Mouse (Mus musculus) embryonic facial prominence, embryonic 15.5 days (tissue): ENCODE measurements around the gene Glod4. TPM values are rescaled to one million over a fixed set of nuclear protein-coding genes. Genes with fewer than 3 reads are reported as not detected.
"Not testable (repeated sequence)": the region's sequence is repeated elsewhere in the genome, so short reads cannot be mapped to it uniquely, and the experiment has no call there.

ENCODE experiments used
- ATAC-seq: fragments of 200-750 bp; cut with Nextera tagmentation; 2 replicates; pipeline ENCODE4 v1.8.0; 2017; ENCODE audit warnings: low read depth, moderate TSS enrichment; ENCODE audit not compliant: insufficient number of reproducible peaks, low FRiP score, low TSS enrichment
- H3K27ac ChIP-seq: fragments of 300-500 bp; sonication (generic); replicated peaks from 2 replicates; pipeline ENCODE4 v1.5.1; 2015; ENCODE audit warnings: mild to moderate bottlenecking, inconsistent platforms
- H3K27me3 ChIP-seq: fragments of 300-500 bp; sonication (generic); 2 replicates; pipeline ENCODE4 v1.6.1; 2015; ENCODE audit warnings: inconsistent platforms
- H3K36me3 ChIP-seq: fragments of 300-500 bp; sonication (generic); 2 replicates; pipeline ENCODE4 v1.6.1; 2015; ENCODE audit warnings: mild to moderate bottlenecking, inconsistent platforms
- H3K4me1 ChIP-seq: fragments of 300-500 bp; sonication (generic); 2 replicates; pipeline ENCODE4 v1.6.1; 2015; ENCODE audit warnings: inconsistent platforms
- H3K4me2 ChIP-seq: fragments of 300-500 bp; sonication (generic); replicated peaks from 2 replicates; pipeline ENCODE4 v1.6.1; 2015; ENCODE audit warnings: mild to moderate bottlenecking, inconsistent platforms
- H3K4me3 ChIP-seq: fragments of 300-500 bp; sonication (generic); replicated peaks from 2 replicates; pipeline ENCODE4 v1.5.1; 2015; ENCODE audit warnings: mild to moderate bottlenecking, inconsistent platforms
- H3K9ac ChIP-seq: fragments of 300-500 bp; sonication (generic); 2 replicates; pipeline ENCODE4 v1.6.1; 2015; ENCODE audit warnings: inconsistent platforms
- H3K9me3 ChIP-seq: fragments of 300-500 bp; sonication (generic); replicated peaks from 2 replicates; pipeline ENCODE4 v1.6.1; 2016; ENCODE audit warnings: inconsistent platforms
- WGBS: fragments of 180-500 bp; shearing (Covaris S2); methylation state at CpG from one replicate; pipeline ENCODE4 v1.1.7; 2015; 5-methylcytosine and 5-hydroxymethylcytosine counted together
- polyA plus RNA-seq: library from polyadenylated mRNA; unstranded; fragments of >200 nt; fragmentation: Nextera tagmentation; extraction: Ambion mirVana; gene quantifications from 2 replicates; pipeline ENCODE4 v1.2.1, GENCODE M21; 2015

The Glod4 gene
- polyA plus RNA-seq, 1 experiment from 2014 or later: 126 TPM

- no peak for ATAC-seq
- no peak overlapping the region for H3K9ac ChIP-seq
- no peak overlapping the region for H3K27ac ChIP-seq
- no peak overlapping the region for H3K4me3 ChIP-seq
- H3K4me2 ChIP-seq: no peak overlapping the region
- H3K9me3 ChIP-seq: no peaks in the 10 kb centered on the region
- H3K27me3 ChIP-seq: no peaks in the 10 kb centered on the region
- peaks cover 47% of the 10 kb centered on the region for H3K36me3 ChIP-seq
- 96% methylated on average over 5 of the region's 5 CpGs for WGBS
- H3K4me1 ChIP-seq: no peaks in the 10 kb centered on the region
Observed at GRCm38 (mm10) chr11:76224631-76225030, 18.9 kb downstream of the Glod4 start.

GRCm38 (mm10) chr11:76217390-76217800, 26.1 kb downstream of the Glod4 start, which contains the start of the genes Dbil5 and Gemin4:
Gene Dbil5, plus strand, starts transcription at chr11:76217608.
Gene Gemin4, minus strand, starts transcription at chr11:76217664.
- Histone ChIP-seq H3K9me3 (no peaks in the 10 kb centered on the region), H3K36me3 (peaks cover 33% of the 10 kb centered on the region), H3K9ac (peak within 1 kb of the TSS; percentile 91), H3K4me2 (peak within 1 kb of the TSS; percentile 66), H3K4me1 (peaks cover 15% of the 10 kb centered on the region), H3K4me3 (peak within 1 kb of the TSS; percentile 88), H3K27me3 (no peaks in the 10 kb centered on the region), H3K27ac (peak within 1 kb of the TSS; percentile 97)
- 0% methylated on average over 35 of the region's 35 CpGs for WGBS
- peak; percentile 97 for ATAC-seq

- H3K4me2 ChIP-seq: peak overlapping the region; percentile 66
- H3K4me3 ChIP-seq: peak overlapping the region; percentile 88
- no peaks in the 10 kb centered on the region for H3K9me3 ChIP-seq
- ATAC-seq: peak; percentile 16
- WGBS: 1% methylated on average over 33 of the region's 33 CpGs
- no peaks in the 10 kb centered on the region for H3K27me3 ChIP-seq
- H3K36me3 ChIP-seq: peaks cover 33% of the 10 kb centered on the region
- H3K27ac ChIP-seq: peak overlapping the region; percentile 97
- peak overlapping the region; percentile 91 for H3K9ac ChIP-seq
- H3K4me1 ChIP-seq: peaks cover 15% of the 10 kb centered on the region
Observed at GRCm38 (mm10) chr11:76216681-76217389, 26.7 kb downstream of the Glod4 start.

- Histone ChIP-seq H3K36me3 (peaks cover 27% of the 10 kb centered on the region), H3K9ac (0 out of 2 replicates have a peak overlapping the region, but pooled peaks have one; percentile 91), H3K4me1 (peaks cover 15% of the 10 kb centered on the region), H3K27ac (peak overlapping the region; percentile 97), H3K27me3 (no peaks in the 10 kb centered on the region), H3K4me2 (peak overlapping the region; percentile 66), H3K9me3 (no peaks in the 10 kb centered on the region), H3K4me3 (peak overlapping the region; percentile 88; the same call in 1 of the 2 replicates)
- no peak for ATAC-seq
- 82% methylated on average over 5 of the region's 5 CpGs for WGBS
Observed at GRCm38 (mm10) chr11:76216049-76216540, 27.4 kb downstream of the Glod4 start.

GRCm38 (mm10) chr11:76215011-76215410, 28.5 kb downstream of the Glod4 start:
- no peak overlapping the region for H3K9ac ChIP-seq
- WGBS: 93% methylated on average over 2 of the region's 2 CpGs
- no peaks in the 10 kb centered on the region for H3K9me3 ChIP-seq
- no peaks in the 10 kb centered on the region for H3K27me3 ChIP-seq
- peaks cover 15% of the 10 kb centered on the region for H3K4me1 ChIP-seq
- H3K4me2 ChIP-seq: no peak overlapping the region
- no peak for ATAC-seq
- H3K27ac ChIP-seq: no peak overlapping the region
- H3K36me3 ChIP-seq: peaks cover 25% of the 10 kb centered on the region
- no peak overlapping the region for H3K4me3 ChIP-seq

- WGBS: 80% methylated on average over 5 of the region's 5 CpGs
- Histone ChIP-seq H3K4me3 (no peak overlapping the region), H3K36me3 (peaks cover 37% of the 10 kb centered on the region), H3K9me3 (no peaks in the 10 kb centered on the region), H3K27ac (no peak overlapping the region), H3K27me3 (no peaks in the 10 kb centered on the region), H3K4me1 (peaks cover 15% of the 10 kb centered on the region), H3K4me2 (no peak overlapping the region), H3K9ac (no peak overlapping the region)
- no peak for ATAC-seq
Observed at GRCm38 (mm10) chr11:76213841-76214240, 29.7 kb downstream of the Glod4 start.

GRCm38 (mm10) chr11:76211595-76211994, 31.9 kb downstream of the Glod4 start:
- not testable (repeated sequence) for H3K9ac ChIP-seq, H3K4me3 ChIP-seq, H3K4me2 ChIP-seq, H3K27ac ChIP-seq, H3K4me1 ChIP-seq, ATAC-seq, H3K27me3 ChIP-seq, H3K9me3 ChIP-seq
- H3K36me3 ChIP-seq: peaks cover 57% of the 10 kb centered on the region
- WGBS: 90% methylated on average over 5 of the region's 6 CpGs

- peaks cover 63% of the 10 kb centered on the region for H3K36me3 ChIP-seq
- H3K4me1 ChIP-seq: no peaks in the 10 kb centered on the region
- 70% methylated on average over 13 of the region's 13 CpGs for WGBS
- H3K9ac ChIP-seq: no peak overlapping the region
- no peaks in the 10 kb centered on the region for H3K9me3 ChIP-seq
- no peaks in the 10 kb centered on the region for H3K27me3 ChIP-seq
- no peak overlapping the region for H3K4me2 ChIP-seq
- no peak overlapping the region for H3K4me3 ChIP-seq
- H3K27ac ChIP-seq: peak overlapping the region; percentile 51
- ATAC-seq: no peak
Observed at GRCm38 (mm10) chr11:76210228-76210985, 33.1 kb downstream of the Glod4 start.

- Histone ChIP-seq H3K9me3 (no peaks in the 10 kb centered on the region), H3K36me3 (peaks cover 45% of the 10 kb centered on the region), H3K4me2 (no peak overlapping the region), H3K4me1 (0 out of 2 replicates have a peak, but pooled peaks cover 6% of the 10 kb centered on the region), H3K27me3 (no peaks in the 10 kb centered on the region), H3K4me3 (no peak overlapping the region), H3K27ac (no peak overlapping the region), H3K9ac (no peak overlapping the region)
- ATAC-seq: no peak
- 87% methylated on average over 5 of the region's 5 CpGs for WGBS
Observed at GRCm38 (mm10) chr11:76206793-76207192, 36.7 kb downstream of the Glod4 start.

GRCm38 (mm10) chr11:76201761-76202674, 41.5 kb downstream of the Glod4 start:
- Histone ChIP-seq H3K9me3 (no peaks in the 10 kb centered on the region), H3K27me3 (no peaks in the 10 kb centered on the region), H3K36me3 (peaks cover 13% of the 10 kb centered on the region; the same call in 1 of the 2 replicates), H3K4me1 (peaks cover 12% of the 10 kb centered on the region; the same call in 1 of the 2 replicates), H3K9ac (peak overlapping the region; percentile 73), H3K4me2 (peak overlapping the region; percentile 83), H3K27ac (peak overlapping the region; percentile 74), H3K4me3 (peak overlapping the region; percentile 74)
- ATAC-seq: peak; percentile 98
- under 1% methylated on average over 90 of the region's 90 CpGs for WGBS
